Mouse (Mus musculus) stomach, embryonic 14.5 days (tissue): Measurements from ENCODE around the gene Rfx4. TPM values are rescaled to one million over a fixed set of nuclear protein-coding genes. Genes with fewer than 3 reads are reported as not detected.

Experiments used
- ATAC-seq: fragments of 200-750 bp; cut with Nextera tagmentation; 2 replicates; pipeline ENCODE4 v1.8.0; 2017; ENCODE audit warnings: low read depth, moderate TSS enrichment; ENCODE audit not compliant: insufficient number of reproducible peaks, insufficient read depth, low FRiP score
- H3K27ac ChIP-seq: fragments of 300-500 bp; sonication (generic); 2 replicates; pipeline ENCODE4 v1.5.1; 2014; ENCODE audit warnings: mild to moderate bottlenecking, low read length, moderate library complexity, mixed read lengths
- H3K27me3 ChIP-seq: fragments of 300-500 bp; sonication (generic); 2 replicates; pipeline ENCODE4 v1.6.1; 2014; ENCODE audit warnings: low read length, control low read depth, mixed read lengths; ENCODE audit not compliant: control insufficient read depth, insufficient read depth
- H3K36me3 ChIP-seq: fragments of 300-500 bp; sonication (generic); 2 replicates; pipeline ENCODE4 v1.6.1; 2014; ENCODE audit warnings: mild to moderate bottlenecking, control low read depth, low read length, moderate library complexity, mixed read lengths; ENCODE audit not compliant: control insufficient read depth, insufficient read depth
- H3K4me1 ChIP-seq: fragments of 300-500 bp; sonication (generic); 2 replicates; pipeline ENCODE4 v1.6.1; 2014; ENCODE audit warnings: low read length, control low read depth, mixed read lengths; ENCODE audit not compliant: control insufficient read depth, insufficient read depth
- H3K4me2 ChIP-seq: fragments of 300-500 bp; sonication (generic); replicated peaks from 2 replicates; pipeline ENCODE4 v1.6.1; 2014; ENCODE audit warnings: low read depth, low read length, control low read depth
- H3K4me3 ChIP-seq: fragments of 300-500 bp; sonication (generic); 2 replicates; pipeline ENCODE4 v1.5.1; 2014; ENCODE audit warnings: low read depth, low read length, control low read depth
- H3K9ac ChIP-seq: fragments of 300-500 bp; sonication (generic); replicated peaks from 2 replicates; pipeline ENCODE4 v1.6.1; 2014; ENCODE audit warnings: low read depth, mild to moderate bottlenecking, control low read depth, low read length, moderate library complexity, mixed read lengths
- H3K9me3 ChIP-seq: fragments of 300-500 bp; sonication (generic); 2 replicates; pipeline ENCODE4 v1.6.1; 2016; ENCODE audit warnings: low read depth, low read length, control low read depth; ENCODE audit not compliant: control insufficient read depth
- WGBS: fragments of 180-500 bp; shearing (Covaris S2); extraction: QIAGEN DNeasy Blood & Tissue Kit; methylation state at CpG from one replicate; pipeline ENCODE4 v1.1.7; 2014; 5-methylcytosine and 5-hydroxymethylcytosine counted together
- polyA plus RNA-seq: library from polyadenylated mRNA; unstranded; fragments of >200 nt; fragmentation: Nextera tagmentation; extraction: Ambion mirVana; gene quantifications from 2 replicates; pipeline ENCODE4 v1.2.1, GENCODE M21; 2014

Gene Rfx4
- polyA plus RNA-seq, 1 experiment from 2014 or later: not detected

- WGBS: 54% methylated on average over 7 of the region's 7 CpGs
- peaks cover 4% of the 10 kb centered on the region; the same call in 1 of the 2 replicates for H3K36me3 ChIP-seq
Observed at GRCm38 (mm10) chr10:84926336-84926735, 170.5 kb downstream of the Rfx4 start.

GRCm38 (mm10) chr10:84926885-84927284 lies 171.0 kb downstream of the Rfx4 start:
- no peak overlapping the region for H3K27ac ChIP-seq
- peaks cover 4% of the 10 kb centered on the region; the same call in 1 of the 2 replicates for H3K36me3 ChIP-seq
- H3K9me3 ChIP-seq: no peaks in the 10 kb centered on the region
- H3K4me2 ChIP-seq: no peak overlapping the region
- no peaks in the 10 kb centered on the region for H3K4me1 ChIP-seq
- no peaks in the 10 kb centered on the region for H3K27me3 ChIP-seq
- no peak overlapping the region for H3K4me3 ChIP-seq
- H3K9ac ChIP-seq: no peak overlapping the region
- no peak for ATAC-seq
- WGBS: 76% methylated on average over 4 of the region's 4 CpGs

More at GRCm38 (mm10) chr10:84926336-84926735, 170.5 kb downstream of the Rfx4 start:
- Histone ChIP-seq H3K9ac (no peak overlapping the region), H3K9me3 (no peaks in the 10 kb centered on the region), H3K27ac (no peak overlapping the region), H3K4me2 (no peak overlapping the region), H3K4me1 (no peaks in the 10 kb centered on the region), H3K4me3 (no peak overlapping the region), H3K27me3 (no peaks in the 10 kb centered on the region)
- ATAC-seq: no peak

- 79% methylated on average over 4 of the region's 4 CpGs for WGBS
- ATAC-seq: no peak
Observed at GRCm38 (mm10) chr10:84928465-84928864, 172.6 kb downstream of the Rfx4 start.

GRCm38 (mm10) chr10:84935553-84936209 lies 179.8 kb downstream of the Rfx4 start:
- Histone ChIP-seq H3K27ac (no peak overlapping the region), H3K4me2 (no peak overlapping the region), H3K4me1 (no peaks in the 10 kb centered on the region), H3K4me3 (no peak overlapping the region), H3K36me3 (no peaks in the 10 kb centered on the region), H3K27me3 (no peaks in the 10 kb centered on the region), H3K9me3 (no peaks in the 10 kb centered on the region), H3K9ac (no peak overlapping the region)
- WGBS: 83% methylated on average over 7 of the region's 7 CpGs
- no peak for ATAC-seq

More at GRCm38 (mm10) chr10:84928465-84928864, 172.6 kb downstream of the Rfx4 start:
- no peaks in the 10 kb centered on the region for H3K9me3 ChIP-seq
- peaks cover 4% of the 10 kb centered on the region; the same call in 1 of the 2 replicates for H3K36me3 ChIP-seq
- H3K4me1 ChIP-seq: no peaks in the 10 kb centered on the region
- H3K4me3 ChIP-seq: no peak overlapping the region
- H3K27me3 ChIP-seq: no peaks in the 10 kb centered on the region
- no peak overlapping the region for H3K9ac ChIP-seq
- no peak overlapping the region for H3K4me2 ChIP-seq
- H3K27ac ChIP-seq: no peak overlapping the region

GRCm38 (mm10) chr10:84936832-84937515 lies 181.1 kb downstream of the Rfx4 start:
- Histone ChIP-seq H3K9me3 (no peaks in the 10 kb centered on the region), H3K4me1 (no peaks in the 10 kb centered on the region), H3K27ac (no peak overlapping the region), H3K4me3 (no peak overlapping the region), H3K9ac (no peak overlapping the region), H3K27me3 (no peaks in the 10 kb centered on the region), H3K4me2 (no peak overlapping the region), H3K36me3 (no peaks in the 10 kb centered on the region)
- no peak for ATAC-seq
- 65% methylated on average over 4 of the region's 4 CpGs for WGBS

- no peak overlapping the region for H3K9ac ChIP-seq
- H3K36me3 ChIP-seq: no peaks in the 10 kb centered on the region
- H3K4me3 ChIP-seq: no peak overlapping the region
- 0 out of 2 replicates have a peak, but pooled peaks cover 3% of the 10 kb centered on the region for H3K4me1 ChIP-seq
- H3K27ac ChIP-seq: no peak overlapping the region
- 78% methylated on average over 14 of the region's 14 CpGs for WGBS
- H3K9me3 ChIP-seq: no peaks in the 10 kb centered on the region
- H3K4me2 ChIP-seq: no peak overlapping the region
- ATAC-seq: no peak
- H3K27me3 ChIP-seq: no peaks in the 10 kb centered on the region
Observed at GRCm38 (mm10) chr10:84938094-84938820, 182.4 kb downstream of the Rfx4 start.

GRCm38 (mm10) chr10:84938886-84939285 lies 183.0 kb downstream of the Rfx4 start:
- Histone ChIP-seq H3K27ac (no peak overlapping the region), H3K4me2 (no peak overlapping the region), H3K9me3 (no peaks in the 10 kb centered on the region), H3K4me1 (0 out of 2 replicates have a peak, but pooled peaks cover 3% of the 10 kb centered on the region), H3K27me3 (no peaks in the 10 kb centered on the region), H3K4me3 (no peak overlapping the region), H3K36me3 (no peaks in the 10 kb centered on the region), H3K9ac (no peak overlapping the region)
- WGBS: 82% methylated on average over 5 of the region's 5 CpGs
- no peak for ATAC-seq

GRCm38 (mm10) chr10:84940356-84940755 lies 184.5 kb downstream of the Rfx4 start:
- Histone ChIP-seq H3K9ac (no peak overlapping the region), H3K27ac (no peak overlapping the region), H3K27me3 (no peaks in the 10 kb centered on the region), H3K4me2 (no peak overlapping the region), H3K9me3 (no peaks in the 10 kb centered on the region), H3K4me1 (0 out of 2 replicates have a peak, but pooled peaks cover 3% of the 10 kb centered on the region), H3K4me3 (no peak overlapping the region), H3K36me3 (no peaks in the 10 kb centered on the region)
- ATAC-seq: no peak
- WGBS: 47% methylated on average over 1 of the region's 1 CpGs
